Mouse (Mus musculus) cerebellum, postnatal 25 days (tissue): ENCODE data around the gene Nvl.

Experiments used
- DNase-seq, 2 experiments: peaks; one replicate each; pipeline ENCODE4 v3.0.0; 2021; ENCODE audit warnings: mixed read lengths in 2 of 2

The Nvl gene

DNA sequence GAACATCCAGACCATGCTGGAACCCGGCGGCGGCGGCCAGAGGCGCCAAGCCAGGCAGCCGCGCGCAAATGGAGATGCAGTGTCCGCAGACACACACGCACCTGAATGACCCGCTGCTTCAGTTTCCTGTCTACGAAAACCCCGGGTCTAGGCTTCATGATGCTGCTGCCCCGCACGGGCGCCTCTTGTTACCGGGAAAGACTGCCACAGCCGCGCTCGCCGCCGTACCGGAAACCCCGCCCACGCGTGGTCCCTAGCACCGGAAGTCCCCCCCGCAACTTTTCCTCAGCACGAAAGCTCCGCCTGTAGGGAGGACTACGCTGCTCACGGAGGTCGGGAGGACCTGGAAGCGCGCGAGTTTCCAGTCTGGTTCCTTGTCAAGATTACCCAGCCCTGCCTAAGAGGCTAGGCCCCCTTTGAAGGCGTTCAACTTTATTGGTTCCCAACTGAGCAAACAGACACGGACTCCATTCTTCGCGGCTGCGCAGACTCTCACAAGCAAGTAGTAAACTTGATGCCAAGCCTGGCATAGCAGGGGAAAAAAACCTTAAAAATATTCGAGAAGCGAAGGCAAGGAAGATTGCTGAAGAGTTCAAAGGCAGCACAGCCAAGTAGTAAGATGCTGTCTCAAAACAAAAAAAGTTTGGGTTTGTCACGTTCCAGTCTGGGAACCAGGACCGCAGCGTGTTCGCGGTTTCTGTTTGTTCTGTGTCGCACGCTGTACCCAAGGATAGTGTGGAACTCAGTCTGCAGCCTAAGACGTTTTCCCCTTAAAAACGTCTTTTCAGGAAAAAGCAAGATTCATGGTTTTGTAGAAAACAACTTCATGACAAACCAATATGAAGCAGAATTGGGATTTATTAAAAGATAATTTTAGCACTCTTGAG lies at the start of gene Nvl, which contains the start of gene Cnih4:
Gene Nvl (minus strand): TSS at position 255 of the 887 bp plus-strand sequence.
Gene Cnih4 (plus strand): TSS at position 744 of the 887 bp plus-strand sequence.
- DNase-seq, result peak; percentile 95 to 96

DNA sequence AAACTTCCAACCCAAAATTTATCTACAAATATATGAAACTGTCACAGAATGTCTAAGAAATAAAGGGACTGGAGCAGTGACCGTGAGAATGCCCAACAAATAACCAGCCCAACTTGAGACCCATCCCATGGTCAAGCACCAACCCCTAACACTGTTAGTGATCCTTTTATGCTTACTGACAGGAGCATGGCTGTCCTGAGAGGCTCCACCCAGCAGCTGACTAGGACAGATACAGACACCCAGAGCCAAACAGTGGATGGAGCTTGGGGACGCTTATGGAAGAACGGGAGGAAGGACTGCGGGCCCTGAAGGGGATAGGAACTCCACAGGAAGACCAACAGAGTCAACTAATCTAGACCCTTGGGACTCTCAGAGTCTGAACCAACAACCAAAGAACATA lies 44.9 kb upstream of the Nvl start:
- DNase-seq, result no peak

DNA sequence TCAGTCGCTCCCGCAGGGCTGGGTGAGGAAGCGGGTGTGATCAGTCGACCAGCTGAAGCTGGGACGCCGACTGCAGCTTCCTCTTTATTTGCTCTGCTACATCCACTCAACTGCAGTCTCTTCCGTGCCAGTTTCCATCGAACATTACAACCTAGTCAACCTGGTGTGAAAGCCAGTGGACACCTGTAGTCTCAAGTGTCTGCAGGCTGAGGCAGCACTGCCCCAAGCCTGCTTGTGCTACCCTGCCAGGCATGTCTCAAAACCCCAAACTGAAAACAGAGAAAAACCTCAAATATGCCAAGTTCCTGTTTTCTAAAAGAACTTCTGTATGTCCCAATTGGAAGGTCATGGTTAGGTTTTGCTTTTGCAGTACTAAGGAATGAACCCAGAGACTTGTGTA lies 26.2 kb upstream of the Nvl start:
- no peak for DNase-seq

DNA sequence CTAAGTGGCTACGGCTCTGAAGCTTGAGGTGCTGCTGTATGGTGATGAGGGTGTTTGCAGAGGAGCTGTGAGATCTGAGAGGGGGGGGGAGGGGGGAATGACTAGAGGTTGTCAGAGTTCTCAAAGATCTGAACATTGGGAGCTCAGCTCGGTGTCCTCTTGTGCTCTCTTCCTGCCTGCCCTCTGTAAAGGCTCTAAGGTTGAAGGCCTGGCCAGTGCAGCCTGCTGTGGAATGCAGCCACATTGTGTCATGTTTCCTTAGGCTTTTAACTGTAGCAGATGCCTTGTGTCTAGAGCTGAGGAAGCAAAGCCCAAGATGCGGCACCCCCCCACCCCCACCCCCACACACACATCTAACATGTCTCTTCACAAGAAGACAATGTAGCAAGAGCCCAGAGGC lies 24.4 kb upstream of the Nvl start:
- DNase-seq, result no peak

DNA sequence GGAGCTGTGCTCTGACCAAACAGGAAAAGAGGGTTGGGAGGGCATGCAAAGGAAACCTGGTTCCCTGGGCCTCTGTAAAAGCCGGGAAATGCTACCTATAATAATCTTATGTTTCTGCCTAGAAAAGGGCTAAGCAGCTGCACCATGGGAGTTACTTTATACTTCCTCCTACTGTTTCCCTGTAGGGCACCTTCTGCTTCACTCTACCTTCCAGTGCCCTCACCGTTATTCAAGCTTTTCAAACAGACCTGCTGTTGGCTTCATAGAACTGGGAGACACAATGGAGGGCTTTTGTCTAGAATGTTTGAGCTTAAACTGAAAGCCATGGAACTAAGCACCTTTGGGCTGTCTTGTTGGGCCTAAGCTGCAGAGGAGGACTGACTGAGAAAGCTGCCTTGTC lies 23.8 kb upstream of the Nvl start:
- no peak for DNase-seq

DNA sequence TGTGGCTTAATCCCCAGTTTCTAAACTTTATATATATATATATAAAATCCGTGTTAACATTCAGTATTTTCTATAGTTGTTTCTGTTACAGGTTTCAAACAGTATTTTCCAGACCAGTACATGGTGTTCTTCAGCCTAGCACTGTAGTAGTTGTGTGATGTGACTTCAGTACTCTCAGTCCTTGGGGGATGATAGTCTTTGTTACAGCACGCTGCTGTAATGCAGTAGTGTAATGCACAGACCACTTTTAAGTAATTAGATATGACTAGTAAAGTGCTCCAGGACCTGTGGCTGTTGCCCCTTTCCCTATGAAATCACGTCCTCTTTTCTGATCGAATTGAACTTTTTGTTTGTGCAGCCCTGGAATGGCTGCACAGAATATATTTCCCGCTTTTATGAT lies 7.5 kb upstream of the Nvl start:
- DNase-seq, result no peak

DNA sequence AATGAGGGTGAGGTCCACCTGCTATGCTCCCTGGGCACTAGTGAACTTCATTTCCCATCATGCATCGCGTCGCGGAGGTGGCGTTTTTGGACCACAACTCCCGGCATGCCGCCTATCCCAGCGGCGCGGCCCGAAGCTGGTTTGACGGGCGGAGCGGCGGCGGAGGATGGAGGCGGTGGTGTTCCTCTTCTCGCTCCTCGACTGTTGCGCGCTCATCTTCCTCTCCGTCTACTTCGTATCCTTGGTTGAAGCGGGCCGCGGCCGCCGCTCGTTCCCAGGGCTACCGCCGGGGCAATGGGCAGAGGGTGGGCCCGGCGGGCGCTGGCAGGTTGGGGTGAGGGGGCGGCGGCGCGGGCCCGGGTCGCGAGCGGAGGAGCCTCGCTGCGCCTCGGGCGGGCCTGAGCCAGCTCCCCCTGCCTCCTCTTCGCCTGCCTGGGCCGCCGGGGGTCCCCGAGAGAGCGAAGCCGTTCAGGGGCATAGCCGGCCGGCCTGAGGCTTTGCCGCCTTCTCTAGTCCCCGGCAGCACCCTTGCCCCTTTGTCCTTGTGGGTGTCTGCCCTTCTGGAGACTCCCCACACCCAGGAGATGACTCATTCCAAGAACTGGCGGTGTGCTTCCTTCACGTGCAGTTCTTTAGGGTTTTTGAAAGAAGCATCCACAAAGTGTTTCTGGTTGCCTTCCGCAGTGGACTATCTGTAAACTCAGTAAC lies 7.0 kb upstream of the Nvl start:
- peak; percentile 87 to 96 for DNase-seq

DNA sequence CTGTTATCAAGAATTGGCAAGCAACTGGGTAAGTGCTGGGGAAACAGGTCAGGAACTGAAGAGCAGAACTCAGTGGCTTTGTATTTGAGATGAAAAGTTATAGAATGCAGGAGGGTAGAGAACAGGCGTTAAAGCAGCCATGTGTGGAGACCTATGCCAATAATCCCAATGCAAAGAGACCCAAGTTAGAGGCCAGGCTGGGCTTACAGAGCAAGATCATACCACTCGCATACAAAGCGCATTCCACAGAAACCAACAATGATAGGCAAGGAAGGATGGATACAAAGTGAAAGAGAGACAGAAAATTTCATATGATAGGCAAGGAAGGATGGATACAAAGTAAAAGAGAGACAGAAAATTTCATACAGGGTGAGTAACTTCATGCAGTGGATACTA lies 6.4 kb upstream of the Nvl start:
- no peak for DNase-seq

DNA sequence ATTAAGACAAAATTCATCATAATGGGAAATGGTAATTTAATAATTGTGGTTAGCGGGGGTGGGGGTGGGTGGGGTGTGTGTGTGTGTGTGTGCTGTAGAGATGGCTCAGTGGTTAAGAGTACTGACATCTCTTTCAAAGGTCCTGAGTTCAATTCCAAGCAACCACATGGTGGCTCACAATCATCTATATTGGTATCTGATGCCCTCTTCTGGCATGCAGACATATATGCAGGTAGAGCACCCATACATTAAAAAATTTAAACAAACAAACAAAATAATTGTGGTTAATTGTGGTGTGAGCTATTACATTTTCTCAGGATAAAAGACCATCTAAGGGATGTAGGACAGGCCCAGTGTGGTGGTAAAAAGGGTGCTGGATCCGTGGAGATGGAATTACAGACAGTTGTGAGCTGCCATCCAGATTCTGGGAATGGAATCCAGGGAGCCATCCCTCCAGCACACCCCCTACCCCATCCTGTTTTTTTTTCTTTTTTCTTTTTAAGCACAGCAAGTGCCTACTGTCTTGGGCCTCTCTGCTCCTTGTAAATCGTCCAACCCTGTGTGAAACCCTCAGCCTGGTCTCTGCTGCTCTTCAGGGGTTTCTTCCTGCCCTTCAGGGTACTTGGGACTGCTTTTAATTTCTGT lies 5.5 kb upstream of the Nvl start:
- no peak for DNase-seq

DNA sequence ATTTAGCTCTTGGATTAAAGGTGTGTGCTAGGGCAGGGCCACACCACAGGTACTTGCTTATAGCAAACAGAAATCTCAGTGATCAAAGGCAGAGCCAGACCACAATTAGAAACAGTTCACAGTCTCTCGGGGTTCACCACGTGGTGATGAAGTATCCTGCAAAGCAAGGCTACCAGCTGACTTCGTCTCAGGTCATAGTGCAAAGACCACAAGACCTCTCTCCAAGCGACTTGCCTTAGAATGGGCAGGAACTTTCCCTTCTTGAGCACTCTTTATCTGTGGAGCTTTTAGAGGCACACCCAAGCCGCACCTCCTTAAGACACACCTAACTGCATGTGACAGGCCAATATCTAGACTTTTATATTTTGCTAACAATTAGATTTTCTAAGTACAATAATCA lies 4.5 kb upstream of the Nvl start:
- no peak for DNase-seq

DNA sequence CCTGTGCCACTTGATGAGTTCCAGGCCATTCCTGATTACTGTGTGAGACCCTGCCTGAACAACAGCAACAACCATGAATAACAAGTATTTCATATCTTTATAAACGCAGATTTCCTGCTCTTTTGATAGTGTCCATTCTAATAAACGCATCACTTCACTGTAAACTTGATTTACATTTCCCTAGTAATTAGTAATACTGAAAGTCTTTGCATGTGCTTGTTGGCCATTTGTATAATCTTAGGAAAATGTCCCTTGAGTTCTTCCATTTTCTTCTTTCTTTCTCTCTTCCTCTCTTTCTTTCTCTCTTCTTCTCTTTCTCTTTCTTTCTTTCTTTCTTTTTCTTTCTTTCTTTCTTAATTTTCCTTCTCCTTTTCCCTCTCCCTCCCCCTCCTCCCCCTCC lies 2.2 kb upstream of the Nvl start:
- DNase-seq, result no peak

DNA sequence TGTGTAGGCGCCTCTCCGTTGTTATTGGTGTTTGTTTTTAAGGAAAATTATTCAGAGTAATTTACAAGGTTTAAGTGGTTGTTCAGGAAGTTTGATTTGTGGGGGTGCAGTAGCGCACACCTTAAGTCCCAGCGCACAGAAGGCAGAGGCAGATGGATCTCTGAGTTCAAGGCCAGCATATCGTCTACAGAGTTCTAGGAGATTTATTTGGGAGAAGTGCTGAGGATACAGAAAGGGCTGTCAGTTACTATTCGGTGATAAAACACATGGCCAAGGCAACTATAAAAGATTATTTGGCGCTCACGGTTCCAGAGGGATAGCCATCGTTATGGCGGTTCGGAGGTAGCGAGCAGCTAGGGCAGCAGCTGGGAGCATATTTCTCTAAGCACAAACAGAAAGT lies 962 bp upstream of the Nvl start:
- no peak for DNase-seq

DNA sequence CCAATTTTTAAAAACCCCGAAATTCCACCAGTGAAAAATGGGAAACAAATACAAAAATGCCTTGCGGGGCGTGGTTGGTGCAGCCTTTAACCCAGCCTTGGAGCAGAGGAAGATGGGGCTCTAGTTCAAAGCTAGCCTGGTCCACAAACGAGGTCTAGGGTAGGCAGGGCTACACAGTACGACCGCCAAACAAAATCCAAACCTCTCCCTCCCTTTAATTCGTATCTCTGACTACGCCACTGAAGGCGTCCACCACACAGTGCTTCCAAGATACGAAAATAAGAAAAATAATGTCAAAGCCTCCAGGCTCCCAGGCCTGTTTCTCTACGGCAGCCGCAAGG lies 425 bp downstream of the Nvl start:
- DNase-seq, result no peak

DNA sequence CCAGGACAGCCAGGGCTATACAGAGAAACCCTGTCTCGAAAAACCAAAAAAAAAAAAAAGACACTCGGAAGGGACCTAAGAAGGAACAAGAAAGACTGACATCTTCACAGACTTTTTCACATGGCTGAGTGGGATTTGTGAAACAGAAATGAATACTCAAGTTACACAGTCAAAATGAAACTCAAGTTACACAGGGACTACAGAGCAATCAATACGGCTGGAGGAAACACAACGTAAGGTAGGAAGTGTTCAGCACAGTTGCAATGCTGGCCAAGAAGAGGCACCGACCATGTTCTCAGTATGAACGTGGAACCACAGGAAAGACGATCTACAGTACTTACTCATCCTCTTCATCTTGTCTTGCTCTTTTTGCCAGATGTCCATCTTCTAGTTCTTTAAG lies 5.3 kb downstream of the Nvl start:
- DNase-seq, result no peak

DNA sequence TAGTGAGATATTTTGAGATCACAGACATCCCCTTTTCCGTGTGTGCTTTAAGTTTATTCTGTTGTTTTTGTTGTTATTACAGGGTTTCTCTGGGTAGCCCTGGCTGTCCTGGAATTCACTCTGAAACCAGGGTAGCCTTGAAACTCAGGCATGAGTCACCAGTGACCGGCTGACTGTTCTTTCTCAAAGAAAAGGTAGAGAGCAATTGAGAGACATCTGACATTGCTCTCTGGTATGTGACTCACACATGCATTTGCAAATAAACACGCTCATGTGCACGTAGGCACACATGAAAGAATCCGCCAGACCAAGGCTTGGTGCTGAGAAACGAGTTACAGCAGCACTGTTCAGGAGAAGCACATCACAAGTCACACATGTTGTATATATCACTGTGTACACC lies 12.1 kb downstream of the Nvl start:
- no peak for DNase-seq

DNA sequence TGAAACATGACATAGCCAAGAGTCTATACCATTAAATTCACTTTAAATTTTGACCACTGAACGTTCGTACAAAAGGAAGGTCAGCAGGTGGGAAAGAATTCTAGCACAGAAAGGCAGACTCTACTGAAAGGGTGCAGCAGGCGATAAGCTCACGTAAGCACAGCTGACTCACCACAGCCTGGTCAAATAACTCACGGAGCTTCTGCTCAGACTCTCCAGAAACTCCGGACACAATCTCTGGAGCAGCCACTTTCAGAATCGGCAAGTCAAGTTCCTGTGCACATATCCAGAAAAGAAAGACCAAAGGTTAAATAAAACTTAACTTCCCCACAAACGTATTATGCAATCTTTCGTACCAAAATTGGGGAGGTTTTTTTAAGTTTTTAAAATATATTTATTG lies 17.2 kb downstream of the Nvl start:
- no peak for DNase-seq

DNA sequence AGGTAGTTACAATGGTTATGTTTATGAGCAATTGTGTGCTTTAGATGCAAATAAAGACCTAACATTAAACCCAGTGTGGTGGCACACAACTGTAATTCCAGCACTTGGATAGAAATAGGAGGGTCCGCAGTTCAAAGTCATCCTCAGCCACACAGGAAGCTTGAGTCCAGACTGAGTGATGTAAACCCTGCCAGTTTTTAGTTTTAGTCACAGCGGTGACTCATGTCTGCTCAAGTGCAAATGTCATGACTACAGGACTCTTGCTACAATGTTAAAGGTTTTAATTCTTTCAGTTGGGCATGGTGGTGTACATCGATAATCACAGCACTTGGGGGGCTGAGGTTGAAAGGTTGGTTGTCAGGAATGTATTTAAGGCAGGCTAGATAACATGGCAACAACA lies 18.1 kb downstream of the Nvl start:
- DNase-seq, result no peak

DNA sequence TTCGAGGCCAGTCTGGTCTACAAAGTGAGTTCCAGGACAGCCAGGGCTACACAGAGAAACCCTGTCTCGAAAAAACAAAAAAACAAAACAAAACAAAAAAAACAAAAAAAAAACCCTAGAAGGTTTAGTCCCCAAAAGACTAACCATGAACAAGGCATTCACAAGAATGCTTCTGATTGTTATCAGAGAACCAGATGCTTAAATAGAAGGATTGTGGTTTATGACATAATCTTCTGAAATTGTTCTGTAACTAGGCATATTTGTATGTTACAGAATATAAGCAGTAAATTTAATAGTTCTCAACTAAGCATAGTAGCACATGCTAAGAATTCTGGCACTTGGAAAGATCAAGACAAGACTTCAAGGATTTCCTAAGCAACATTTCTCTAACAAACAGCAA lies 19.9 kb downstream of the Nvl start:
- no peak for DNase-seq

DNA sequence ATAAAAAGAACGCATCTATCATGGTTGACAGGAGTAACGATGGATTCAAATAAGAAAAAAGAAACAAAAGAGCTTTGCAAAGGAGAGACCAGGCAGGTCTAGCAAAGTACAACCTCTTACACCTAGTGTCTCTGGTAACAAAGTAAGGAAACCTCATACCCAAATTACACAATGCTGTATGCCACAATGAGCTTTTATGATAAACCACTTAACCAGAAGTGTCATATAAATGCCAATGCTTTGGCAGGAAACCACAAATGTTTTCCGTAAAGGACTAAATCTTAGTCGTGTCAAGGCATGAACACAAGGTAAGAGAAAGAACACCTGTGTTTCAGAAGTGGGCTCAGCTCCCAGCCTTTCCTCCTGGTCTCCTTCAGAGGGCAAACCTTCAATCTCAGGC lies 26.9 kb downstream of the Nvl start:
- no peak for DNase-seq

DNA sequence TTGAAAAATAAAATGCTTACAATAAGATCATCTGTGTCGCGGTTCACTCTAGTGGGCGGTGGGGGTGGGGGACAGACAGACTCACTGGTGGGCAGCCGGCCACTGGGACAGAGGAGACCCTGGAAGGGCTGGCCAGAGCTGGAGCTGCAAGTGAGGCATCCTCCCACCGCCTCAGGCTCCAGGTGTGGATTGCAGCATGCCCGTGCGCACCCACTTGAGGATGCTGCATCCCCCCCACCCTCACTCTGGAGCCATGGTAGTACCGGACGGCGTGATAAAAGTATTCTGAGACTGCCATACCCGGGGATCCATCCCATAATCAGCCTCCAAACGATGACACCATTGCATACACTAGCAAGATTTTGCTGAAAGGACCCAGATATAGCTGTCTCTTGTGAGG lies 54.0 kb downstream of the Nvl start:
- DNase-seq, result peak in 1 of 2 experiments; percentile 9

DNA sequence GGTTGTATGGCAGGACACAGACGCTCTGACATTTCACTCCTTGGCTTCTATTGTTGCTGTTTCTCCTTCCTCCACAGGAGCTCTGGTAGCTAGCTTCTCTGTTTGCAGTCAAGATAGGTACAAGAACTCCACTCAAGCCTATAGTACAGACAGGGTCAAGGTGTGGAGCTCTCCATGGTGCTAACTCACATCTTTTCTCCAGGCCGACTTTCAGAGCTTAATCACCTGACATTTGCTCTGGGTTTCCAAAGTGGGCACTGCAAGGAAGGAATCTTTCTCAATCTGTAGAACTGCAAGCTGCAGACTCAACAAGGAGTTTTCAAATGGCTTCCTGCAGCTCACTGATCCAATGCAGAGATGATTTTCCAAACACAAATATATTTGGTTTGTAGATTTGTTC lies 60.0 kb downstream of the Nvl start:
- no peak for DNase-seq

DNA sequence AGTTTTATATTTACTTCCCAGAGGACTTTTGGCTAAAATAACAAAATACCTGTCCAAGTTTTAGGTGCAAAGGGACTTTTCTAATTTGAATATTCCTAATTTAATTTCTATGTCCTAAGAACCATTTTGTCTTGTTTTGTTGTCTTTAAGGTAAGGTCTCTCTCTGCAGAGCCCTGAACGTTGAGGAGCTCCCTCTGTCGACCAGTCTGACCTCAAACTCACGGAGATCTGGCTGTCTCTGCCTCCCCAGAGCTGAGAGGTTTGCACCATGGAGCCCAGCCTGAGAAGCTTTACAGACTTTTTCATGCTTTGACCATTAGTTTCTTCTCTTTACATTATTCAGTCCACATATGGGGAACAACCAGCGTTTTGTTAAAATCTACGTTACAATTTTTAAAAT lies 70.9 kb downstream of the Nvl start:
- no peak for DNase-seq

DNA sequence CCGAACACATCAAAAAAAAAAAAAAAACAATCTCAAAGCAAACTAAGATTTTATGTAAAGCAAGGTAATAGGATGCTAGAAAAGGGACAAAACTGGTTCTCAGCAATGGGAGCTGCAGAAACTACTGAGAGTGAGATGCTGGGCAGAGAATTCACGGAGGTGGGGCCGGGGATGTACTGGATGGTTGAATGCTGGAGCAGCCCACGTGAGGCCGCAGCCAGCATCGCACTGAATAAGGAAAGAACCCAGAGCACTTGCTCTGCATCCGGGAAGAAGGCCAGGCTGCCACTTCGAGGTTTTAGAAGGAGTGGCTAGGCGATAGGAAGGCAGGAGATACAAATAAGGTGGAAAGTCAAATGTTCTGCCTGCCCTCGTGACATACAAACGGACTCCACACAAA lies 74.3 kb downstream of the Nvl start:
- no peak for DNase-seq

DNA sequence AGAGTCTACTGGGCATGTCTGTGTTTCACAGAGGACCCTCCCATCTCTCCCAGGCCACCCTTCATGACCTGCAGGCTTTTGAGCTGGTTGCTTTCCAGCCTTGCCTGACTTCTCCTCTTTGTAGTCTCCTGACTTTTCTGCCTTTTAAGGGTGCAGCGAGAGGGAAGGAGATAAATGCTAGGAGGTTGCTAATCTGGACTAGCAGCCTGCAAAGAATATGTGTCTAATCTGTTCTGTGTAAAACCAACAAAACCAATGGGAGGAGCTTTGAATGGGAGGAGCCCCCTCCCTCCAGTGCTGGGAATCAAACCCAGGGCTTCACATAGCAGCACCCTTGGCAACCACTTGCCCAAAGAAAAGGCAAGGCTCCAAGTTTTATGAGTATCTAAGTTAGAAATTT lies 75.7 kb downstream of the Nvl start:
- DNase-seq, result no peak
